Mouse (Mus musculus) retina, adult 2 months (tissue): Measurements from ENCODE around the gene D3Ertd751e.

Experiments used
- DNase-seq: peaks from one replicate; pipeline ENCODE4 v3.0.0-alpha.2; 2012; ENCODE audit warnings: low read depth, low spot score

D3Ertd751e gene

GRCm38 (mm10) chr3:41742278-41742934 lies at the start of gene D3Ertd751e, which contains the start of gene Sclt1:
D3Ertd751e (plus strand) TSS chr3:41742611.
Sclt1 (minus strand) TSS chr3:41742514.
- peak; percentile 91 for DNase-seq

GRCm38 (mm10) chr3:41695681-41696080 lies 46.7 kb upstream of the D3Ertd751e start:
- no peak for DNase-seq

GRCm38 (mm10) chr3:41741601-41742277 lies 672 bp upstream of the D3Ertd751e start:
- peak; percentile 4 for DNase-seq

GRCm38 (mm10) chr3:41743436-41743835 lies 1.0 kb downstream of the D3Ertd751e start:
- peak; percentile 4 for DNase-seq

GRCm38 (mm10) chr3:41754556-41754955 lies 12.1 kb downstream of the D3Ertd751e start:
- DNase-seq: no peak

- DNase-seq: no peak
These were observed 19.7 kb downstream of the D3Ertd751e start for GRCm38 (mm10) chr3:41762091-41762490.

GRCm38 (mm10) chr3:41812447-41812846 lies 70.0 kb downstream of the D3Ertd751e start:
- no peak for DNase-seq
